Mouse (Mus musculus) cerebellum, postnatal 10 days (tissue): Measurements from ENCODE around the gene Rprd1b.
A peak's percentile ranks its signal among the peaks of the same experiment; 100 is the strongest.

Experiments used
- DNase-seq, 2 experiments: peaks; one replicate each; pipeline ENCODE4 v3.0.0; 2021; ENCODE audit warnings: mixed read lengths in 2 of 2

Rprd1b gene

GRCm38 (mm10) chr2:158151077-158151476 lies 122.8 kb downstream of the Rprd1b start:
- no peak for DNase-seq

GRCm38 (mm10) chr2:158152685-158153309 lies 124.5 kb downstream of the Rprd1b start:
- no peak for DNase-seq

GRCm38 (mm10) chr2:158153728-158154343 lies 125.5 kb downstream of the Rprd1b start:
- no peak for DNase-seq

DNA sequence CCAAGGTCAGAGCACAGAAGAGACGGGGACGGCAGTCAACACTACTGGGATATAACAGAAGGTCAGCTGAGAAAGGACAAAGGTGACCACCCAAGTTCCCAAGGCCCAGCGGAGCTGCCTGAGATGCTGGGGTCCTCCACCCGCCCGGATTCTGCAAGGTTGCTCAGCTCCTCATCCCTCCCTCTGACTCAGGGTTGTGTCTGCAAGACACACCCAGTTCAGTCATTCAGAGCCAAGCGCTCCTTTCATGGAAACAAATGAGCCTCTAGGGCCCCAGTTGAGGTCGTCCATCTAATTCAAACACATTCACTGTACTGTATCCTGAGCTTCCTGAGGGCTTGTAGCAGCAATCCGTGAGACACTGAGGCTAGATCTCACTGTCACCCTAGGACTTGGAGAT lies 126.3 kb downstream of the Rprd1b start:
- DNase-seq = no peak

DNA sequence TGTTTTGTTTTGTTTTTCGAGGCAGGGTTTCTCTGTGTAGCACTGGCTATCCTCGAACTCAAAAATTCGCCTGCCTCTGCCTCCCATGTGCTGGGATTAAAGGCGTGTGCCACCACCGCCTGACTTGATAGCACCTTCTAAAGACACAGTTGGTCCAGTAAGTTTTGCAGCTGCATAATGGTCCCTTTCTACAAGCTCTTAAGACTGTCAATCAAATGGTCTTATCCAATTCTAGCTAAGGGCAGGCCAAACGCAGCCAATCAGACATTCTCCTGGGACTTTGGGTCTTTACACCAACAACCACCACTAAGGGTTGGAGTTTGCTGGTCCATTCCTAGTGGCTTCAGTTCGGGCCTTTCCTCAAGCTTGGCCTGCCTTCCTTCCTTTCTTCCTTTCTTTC lies 126.8 kb downstream of the Rprd1b start:
- DNase-seq = no peak

DNA sequence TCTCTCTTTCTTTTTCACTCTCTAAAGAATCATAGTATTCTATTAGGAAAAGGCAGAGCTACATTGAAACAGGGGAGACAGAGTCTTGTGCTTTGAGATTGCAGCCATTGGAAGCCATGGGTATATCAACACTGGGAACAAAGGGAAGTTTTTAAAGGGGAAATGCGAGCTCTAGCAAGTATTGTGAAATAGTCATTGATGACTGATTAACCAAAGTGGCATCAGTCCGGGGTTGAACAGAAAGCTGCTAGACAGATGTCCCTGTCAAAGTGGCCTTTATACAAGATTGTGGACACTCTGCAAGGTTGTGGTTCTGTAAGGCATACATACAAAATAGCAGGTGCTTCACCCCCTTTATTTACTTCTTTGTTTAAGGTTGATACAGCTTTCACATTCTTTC lies 127.3 kb downstream of the Rprd1b start:
- DNase-seq = no peak

DNA sequence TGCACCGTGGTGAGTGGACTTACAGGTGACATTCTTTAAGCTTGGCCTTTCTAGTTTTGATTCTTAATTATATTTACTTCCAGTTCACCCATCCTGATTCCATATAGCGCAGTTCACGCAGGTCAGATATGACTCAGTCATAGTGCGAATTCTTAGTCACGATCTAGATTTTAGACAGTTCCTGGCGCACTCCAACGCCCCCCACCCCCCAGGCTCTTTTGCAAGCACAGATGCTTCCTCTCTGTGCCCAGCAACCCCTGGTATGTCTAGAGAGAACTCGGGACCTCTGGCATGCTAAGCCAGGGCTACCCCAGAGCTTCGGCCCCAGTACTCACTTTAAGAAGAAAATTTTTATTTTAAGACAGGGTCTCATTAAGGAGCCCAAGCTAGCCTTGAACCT lies 128.2 kb downstream of the Rprd1b start:
- DNase-seq = no peak

DNA sequence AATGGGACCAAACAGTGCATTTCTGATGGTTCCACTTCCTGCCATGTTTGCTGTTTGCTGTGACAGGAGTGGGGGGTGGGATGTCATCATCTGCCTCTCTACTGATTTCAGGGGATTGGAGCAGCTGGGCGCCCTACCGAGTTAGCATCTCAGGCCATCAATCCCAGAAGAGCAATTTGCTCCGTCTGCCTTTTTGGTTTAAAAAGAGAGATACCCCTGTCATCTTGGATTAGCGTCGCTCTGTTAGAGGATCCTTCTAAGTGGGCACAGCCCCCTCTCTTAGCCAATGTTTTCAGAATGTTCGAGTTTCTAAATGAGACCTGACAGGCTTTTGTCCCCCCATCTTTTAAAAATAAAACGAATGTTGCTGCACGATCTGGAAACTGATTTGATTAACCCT lies 129.4 kb downstream of the Rprd1b start:
- no peak for DNase-seq

- no peak for DNase-seq
Observed at GRCm38 (mm10) chr2:158159376-158160235, 131.3 kb downstream of the Rprd1b start.

DNA sequence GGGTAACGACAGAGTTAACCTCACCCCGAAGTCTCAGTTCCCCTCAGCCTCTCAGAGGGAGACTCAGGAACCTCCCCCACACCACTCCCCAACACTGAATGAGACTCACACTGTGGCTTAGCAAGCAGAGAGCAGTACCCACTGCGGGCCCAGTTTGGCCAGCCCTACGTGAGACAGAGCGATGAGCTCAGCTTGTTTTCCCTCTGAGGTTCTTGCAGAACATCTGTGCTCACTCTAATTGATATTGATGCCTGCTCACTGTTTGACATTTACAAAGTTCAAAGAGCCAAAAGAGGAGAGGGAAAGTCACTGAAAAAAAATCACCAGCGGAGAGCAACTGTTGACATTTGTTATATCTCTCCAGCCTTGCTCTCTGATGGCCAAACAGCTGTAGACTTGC lies 133.5 kb downstream of the Rprd1b start:
- DNase-seq = no peak

- DNase-seq = no peak
Observed at GRCm38 (mm10) chr2:158163034-158163433, 134.7 kb downstream of the Rprd1b start.

GRCm38 (mm10) chr2:158165776-158166175 lies 137.5 kb downstream of the Rprd1b start:
- peak in 1 of 2 experiments; percentile 15 for DNase-seq

- no peak for DNase-seq
Observed at GRCm38 (mm10) chr2:158166628-158167027, 138.3 kb downstream of the Rprd1b start.

DNA sequence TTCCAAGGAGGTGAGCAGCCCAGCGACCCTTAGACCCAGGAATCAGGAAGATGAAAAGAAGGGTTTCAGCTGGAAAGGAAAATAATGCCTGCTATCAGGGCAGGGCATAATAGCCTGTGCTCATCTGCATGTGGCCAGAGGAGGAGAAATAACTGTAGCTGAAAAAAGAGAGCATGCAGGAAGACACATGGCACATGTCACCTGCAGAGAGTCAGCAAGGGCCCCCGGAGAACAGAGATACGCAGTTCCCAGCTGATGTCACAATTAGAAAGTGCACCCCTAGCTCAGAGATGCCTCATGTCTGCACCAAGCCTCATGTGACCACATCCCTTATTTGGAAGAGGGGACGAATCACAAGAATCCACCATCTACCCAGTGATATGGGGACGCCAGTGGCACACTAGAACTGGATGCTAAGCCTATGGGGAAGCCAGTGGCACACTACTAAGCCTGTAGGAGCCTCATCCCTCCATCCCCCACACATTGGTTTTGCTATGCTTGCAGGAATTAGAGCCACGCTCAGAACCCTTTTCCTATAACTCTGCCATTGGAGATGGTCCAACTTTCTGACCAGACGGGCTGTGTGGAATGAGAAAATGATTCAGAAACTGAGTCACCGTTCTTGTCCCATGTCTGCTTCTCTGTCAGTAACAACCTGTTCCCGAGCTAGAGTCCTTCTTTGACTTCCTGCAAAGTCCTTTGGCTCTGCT lies 139.4 kb downstream of the Rprd1b start:
- no peak for DNase-seq

- DNase-seq = peak in 1 of 2 experiments; percentile 45
Observed at GRCm38 (mm10) chr2:158168741-158169211, 140.5 kb downstream of the Rprd1b start.

DNA sequence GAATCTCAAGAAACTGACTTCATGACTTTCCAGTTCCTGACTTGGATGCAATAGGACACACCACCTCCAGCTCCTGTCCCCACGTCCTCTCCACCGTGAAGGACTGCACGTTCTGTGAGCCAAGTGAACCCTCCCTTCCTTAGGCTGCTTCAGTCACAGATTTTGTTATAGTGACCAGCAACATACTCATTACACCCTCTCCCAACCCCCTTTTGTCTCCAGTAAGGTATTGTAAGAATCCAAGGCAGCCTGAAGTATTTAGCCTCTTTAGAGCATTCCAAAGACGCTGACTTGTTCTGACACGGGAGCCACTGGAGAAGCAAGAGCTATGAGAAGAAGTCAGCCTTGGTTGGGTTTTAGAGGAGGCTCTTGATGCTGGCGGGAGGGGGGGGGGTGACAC lies 141.1 kb downstream of the Rprd1b start:
- DNase-seq = no peak

- DNase-seq = no peak
Observed at GRCm38 (mm10) chr2:158169771-158170170, 141.5 kb downstream of the Rprd1b start.

DNA sequence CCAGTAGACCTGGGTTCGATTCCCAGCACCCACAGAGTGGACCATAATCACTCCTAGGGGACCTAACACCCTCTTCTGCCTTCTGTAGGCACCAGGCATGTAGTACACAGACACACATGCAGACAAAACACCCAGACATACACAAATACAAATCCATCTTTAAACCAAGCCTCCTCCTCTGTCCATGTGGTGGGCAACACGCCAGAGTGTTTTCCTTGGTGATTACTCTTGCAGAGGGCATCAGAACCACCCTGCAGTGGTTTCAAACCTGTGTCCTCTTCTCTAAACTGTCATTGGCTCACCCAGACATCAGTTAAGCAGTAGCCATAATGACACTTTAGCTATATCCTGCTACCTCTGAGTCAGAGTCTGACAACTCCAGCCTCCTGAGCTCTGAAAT lies 142.1 kb downstream of the Rprd1b start:
- no peak for DNase-seq

- DNase-seq = no peak
Observed at GRCm38 (mm10) chr2:158174438-158174837, 146.1 kb downstream of the Rprd1b start.

DNA sequence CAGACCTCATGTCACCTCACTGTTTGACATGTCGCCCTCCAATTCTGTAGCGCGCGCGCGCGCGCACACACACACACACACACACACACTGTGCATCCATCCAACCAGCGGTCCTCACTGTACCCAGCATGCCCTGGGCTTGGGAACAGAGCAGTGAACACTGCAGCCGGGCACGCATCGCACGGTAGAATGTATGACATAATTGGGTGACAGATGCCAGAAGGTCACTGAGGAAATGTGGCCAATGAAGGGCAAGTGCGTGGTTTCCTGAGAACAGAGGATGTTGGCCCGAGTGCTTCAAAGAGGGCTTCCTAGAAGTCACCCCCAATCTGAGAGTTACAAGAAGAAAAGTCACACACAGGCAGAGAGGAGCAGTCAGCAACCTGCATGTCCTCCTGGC lies 146.7 kb downstream of the Rprd1b start:
- peak in 1 of 2 experiments; percentile 30 for DNase-seq

DNA sequence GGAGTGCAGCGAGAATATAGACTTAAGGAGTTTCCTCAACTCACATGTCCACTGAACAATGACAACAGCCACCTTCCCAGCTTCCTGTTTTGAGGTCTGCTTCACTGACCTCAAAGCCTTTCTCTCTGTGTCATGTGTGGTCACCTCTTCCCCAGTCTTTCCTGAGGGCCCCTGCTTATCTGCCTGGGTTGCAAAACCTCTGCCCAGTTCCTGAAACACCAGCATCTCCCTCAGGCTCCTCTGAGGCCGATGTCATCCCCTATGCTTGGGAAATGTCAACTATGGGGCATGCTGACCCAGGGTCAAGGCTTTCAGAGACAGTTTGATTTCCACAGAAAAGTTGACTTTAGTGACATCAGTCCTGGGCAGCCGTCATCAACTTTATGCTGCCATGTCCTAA lies 147.1 kb downstream of the Rprd1b start:
- DNase-seq = no peak

DNA sequence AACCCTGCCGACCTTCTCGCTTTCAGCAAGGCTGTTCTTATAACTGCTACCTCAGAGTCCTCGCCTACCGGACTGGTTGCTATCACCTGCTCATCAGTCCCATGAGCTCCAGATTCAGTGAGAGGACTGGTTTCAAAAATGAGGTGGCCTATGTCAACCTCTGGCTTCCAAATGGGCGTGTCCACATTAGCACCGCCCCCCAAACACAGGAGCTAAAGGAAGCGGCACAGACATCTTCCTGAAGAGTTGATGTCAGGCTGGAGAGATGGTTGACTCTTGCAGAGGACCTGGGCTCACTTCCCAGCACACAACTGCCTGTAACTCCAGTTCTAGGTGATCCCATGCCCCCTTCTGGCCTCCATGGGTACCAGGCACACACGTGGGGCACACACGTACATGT lies 148.5 kb downstream of the Rprd1b start:
- no peak for DNase-seq

- peak in 1 of 2 experiments; percentile 51 for DNase-seq
Observed at GRCm38 (mm10) chr2:158177574-158177973, 149.3 kb downstream of the Rprd1b start.
